Mouse (Mus musculus): ENCODE measurements around the gene Gpr179. TPM values are rescaled to one million over a fixed set of nuclear protein-coding genes. Genes with fewer than 3 reads are reported as not detected.
A peak's percentile ranks its signal among the peaks of the same experiment; 100 is the strongest.

Gene Gpr179
- polyA plus RNA-seq, 1 experiment from 2014 or later, result not detected

- Histone ChIP-seq H3K4me1 (ENCODE audit: insufficient read depth) (peaks cover 4% of the 10 kb centered on the region; the same call in 1 of the 2 replicates), H3K27ac (ENCODE audit: low read depth) (no peak overlapping the region), H3K4me2 (ENCODE audit: low read depth, low read length) (no peak overlapping the region), H3K9me3 (ENCODE audit: low read length) (no peaks in the 10 kb centered on the region), H3K4me3 (ENCODE audit: low read depth, low read length) (no peak overlapping the region), H3K9ac (replicated peaks) (no peak overlapping the region), H3K36me3 (replicated peaks; ENCODE audit: insufficient read depth, low read length) (no peaks in the 10 kb centered on the region), H3K27me3 (ENCODE audit: insufficient read depth, low read length) (no peaks in the 10 kb centered on the region)
- TF ChIP-seq EP300 (IDR thresholded peaks at IDR 0.05; ENCODE audit: low read depth), result no peak
- TF ChIP-seq CTCF (IDR thresholded peaks at IDR 0.05; ENCODE audit: low read depth), result no peak
- 53% methylated on average over 4 of the region's 4 CpGs for WGBS (ENCODE audit: insufficient replicate concordance)
- DNase-seq (no peak), ATAC-seq (no peak)
Observed at GRCm38 (mm10) chr11:97352935-97353597, 1.2 kb upstream of the Gpr179 start.

- no peaks in the 10 kb centered on the region for H3K27me3 ChIP-seq (ENCODE audit: insufficient read depth, low read length)
- H3K36me3 ChIP-seq (replicated peaks; ENCODE audit: insufficient read depth, low read length), result no peaks in the 10 kb centered on the region
- no peak overlapping the region for H3K9ac ChIP-seq (replicated peaks)
- no peak overlapping the region for H3K27ac ChIP-seq (ENCODE audit: low read depth)
- TF ChIP-seq CTCF (IDR thresholded peaks at IDR 0.05; ENCODE audit: low read depth) (no peak), EP300 (IDR thresholded peaks at IDR 0.05; ENCODE audit: low read depth) (no peak)
- H3K9me3 ChIP-seq (ENCODE audit: low read length), result no peaks in the 10 kb centered on the region
- ATAC-seq (peak; percentile 83), DNase-seq (peak; percentile 76)
- WGBS (ENCODE audit: insufficient replicate concordance), result 18% methylated on average over 2 of the region's 2 CpGs
- H3K4me3 ChIP-seq (ENCODE audit: low read depth, low read length), result no peak overlapping the region
- peaks cover 4% of the 10 kb centered on the region; the same call in 1 of the 2 replicates for H3K4me1 ChIP-seq (ENCODE audit: insufficient read depth)
- no peak overlapping the region for H3K4me2 ChIP-seq (ENCODE audit: low read depth, low read length)
Observed at GRCm38 (mm10) chr11:97350035-97350434, 1.8 kb downstream of the Gpr179 start.

- Histone ChIP-seq H3K4me2 (ENCODE audit: low read depth, low read length) (no peak overlapping the region), H3K9ac (replicated peaks) (no peak overlapping the region), H3K4me3 (ENCODE audit: low read depth, low read length) (no peak overlapping the region), H3K27me3 (ENCODE audit: insufficient read depth, low read length) (no peaks in the 10 kb centered on the region), H3K36me3 (replicated peaks; ENCODE audit: insufficient read depth, low read length) (no peaks in the 10 kb centered on the region), H3K9me3 (ENCODE audit: low read length) (no peaks in the 10 kb centered on the region), H3K4me1 (ENCODE audit: insufficient read depth) (peaks cover 8% of the 10 kb centered on the region), H3K27ac (ENCODE audit: low read depth) (no peak overlapping the region)
- DNase-seq, result no peak
- 68% methylated on average over 9 of the region's 9 CpGs for WGBS (ENCODE audit: insufficient replicate concordance)
- no peak for ATAC-seq
- TF ChIP-seq EP300 (IDR thresholded peaks at IDR 0.05; ENCODE audit: low read depth) (no peak), CTCF (IDR thresholded peaks at IDR 0.05; ENCODE audit: low read depth) (no peak)
Observed at GRCm38 (mm10) chr11:97347291-97347690, 4.6 kb downstream of the Gpr179 start.

- no peak overlapping the region for H3K4me3 ChIP-seq (ENCODE audit: low read depth, low read length)
- no peak for TF ChIP-seq CTCF (IDR thresholded peaks at IDR 0.05; ENCODE audit: low read depth)
- TF ChIP-seq EP300 (IDR thresholded peaks at IDR 0.05; ENCODE audit: low read depth), result no peak
- peaks cover 8% of the 10 kb centered on the region for H3K4me1 ChIP-seq (ENCODE audit: insufficient read depth)
- H3K36me3 ChIP-seq (replicated peaks; ENCODE audit: insufficient read depth, low read length), result no peaks in the 10 kb centered on the region
- H3K9me3 ChIP-seq (ENCODE audit: low read length), result no peaks in the 10 kb centered on the region
- no peaks in the 10 kb centered on the region for H3K27me3 ChIP-seq (ENCODE audit: insufficient read depth, low read length)
- no peak overlapping the region for H3K27ac ChIP-seq (ENCODE audit: low read depth)
- no peak overlapping the region for H3K4me2 ChIP-seq (ENCODE audit: low read depth, low read length)
- DNase-seq (no peak), ATAC-seq (no peak)
- H3K9ac ChIP-seq (replicated peaks), result no peak overlapping the region
- 77% methylated on average over 9 of the region's 9 CpGs for whole genome bisulfite sequencing (ENCODE audit: insufficient replicate concordance)
Observed at GRCm38 (mm10) chr11:97346383-97346782, 5.5 kb downstream of the Gpr179 start.

- Histone ChIP-seq H3K36me3 (replicated peaks; ENCODE audit: insufficient read depth, low read length) (no peaks in the 10 kb centered on the region), H3K4me1 (ENCODE audit: insufficient read depth) (peaks cover 8% of the 10 kb centered on the region), H3K27ac (ENCODE audit: low read depth) (no peak overlapping the region), H3K4me3 (ENCODE audit: low read depth, low read length) (no peak overlapping the region), H3K4me2 (ENCODE audit: low read depth, low read length) (no peak overlapping the region), H3K27me3 (ENCODE audit: insufficient read depth, low read length) (no peaks in the 10 kb centered on the region), H3K9ac (replicated peaks) (no peak overlapping the region), H3K9me3 (ENCODE audit: low read length) (no peaks in the 10 kb centered on the region)
- ATAC-seq (no peak), DNase-seq (no peak)
- no peak for TF ChIP-seq EP300 (IDR thresholded peaks at IDR 0.05; ENCODE audit: low read depth)
- no peak for TF ChIP-seq CTCF (IDR thresholded peaks at IDR 0.05; ENCODE audit: low read depth)
- 41% methylated on average over 10 of the region's 10 CpGs for WGBS (ENCODE audit: insufficient replicate concordance)
Observed at GRCm38 (mm10) chr11:97345446-97345845, 6.4 kb downstream of the Gpr179 start.

GRCm38 (mm10) chr11:97343619-97344018 lies 8.3 kb downstream of the Gpr179 start:
- DNase-seq, result peak; percentile 66
- Histone ChIP-seq H3K9me3 (ENCODE audit: low read length) (no peaks in the 10 kb centered on the region), H3K27ac (ENCODE audit: low read depth) (no peak overlapping the region), H3K27me3 (ENCODE audit: insufficient read depth, low read length) (0 out of 2 replicates have a peak, but pooled peaks cover 3% of the 10 kb centered on the region), H3K36me3 (replicated peaks; ENCODE audit: insufficient read depth, low read length) (no peaks in the 10 kb centered on the region), H3K9ac (replicated peaks) (no peak overlapping the region), H3K4me1 (ENCODE audit: insufficient read depth) (peaks cover 4% of the 10 kb centered on the region), H3K4me2 (ENCODE audit: low read depth, low read length) (peak overlapping the region; percentile 59), H3K4me3 (ENCODE audit: low read depth, low read length) (no peak overlapping the region)
- TF ChIP-seq CTCF (IDR thresholded peaks at IDR 0.05; ENCODE audit: low read depth) (peak; percentile 63), EP300 (IDR thresholded peaks at IDR 0.05; ENCODE audit: low read depth) (no peak)
- no peak; the same call in 1 of the 2 replicates for ATAC-seq
- 24% methylated on average over 17 of the region's 17 CpGs for WGBS (ENCODE audit: insufficient replicate concordance)
